ENCODE assay signal across 8 mouse cellular contexts in genomic region chr9:21168161-21169123, GRCm38 (mm10). TPM values are rescaled to one million over a fixed set of nuclear protein-coding genes. Genes with fewer than 3 reads are reported as not detected.
DNase-seq lines count a peak whose midpoint lies in the region; ATAC-seq lines count a peak whose summit lies in the region.

No protein-coding gene starts in this region.

- peak overlapping the region; percentile 39; the same call in 1 of the 2 replicates for H3K27ac ChIP-seq in hindbrain, embryonic 14.5 days

- H3K9me3 ChIP-seq in hindbrain, embryonic 14.5 days (ENCODE audit: control insufficient read depth, low read length) = no peaks in the 10 kb centered on the region

- peak overlapping the region; percentile 2; the same call in 1 of the 2 replicates for H3K4me2 ChIP-seq in hindbrain, embryonic 14.5 days (replicated peaks)

- H3K36me3 ChIP-seq in hindbrain, embryonic 14.5 days (replicated peaks; ENCODE audit: control insufficient read depth, insufficient read depth) = no peaks in the 10 kb centered on the region

- peaks cover 47% of the 10 kb centered on the region for H3K27me3 ChIP-seq in hindbrain, embryonic 14.5 days (ENCODE audit: control insufficient read depth, insufficient read depth, low read length)

- peak overlapping the region; percentile 25; the same call in 1 of the 2 replicates for H3K9ac ChIP-seq in hindbrain, embryonic 14.5 days

- peaks cover 13% of the 10 kb centered on the region for H3K4me1 ChIP-seq in hindbrain, embryonic 14.5 days (replicated peaks; ENCODE audit: control insufficient read depth, insufficient read depth, low read length)

- DNase-seq in left cerebral cortex, adult 18-20 months (ENCODE audit: low spot score in 2 of 2) = peak; percentile 72 to 78
- DNase-seq in left cerebral cortex, adult 11 months (ENCODE audit: low spot score) = no peak
- peak; percentile 58 for DNase-seq in cerebellum, adult 8-10 months
- DNase-seq in frontal cortex, postnatal 36 days (ENCODE audit: low spot score in 2 of 2) = peak; percentile 71
- peak; percentile 72 for DNase-seq in hindbrain, embryonic 14.5 days (ENCODE audit: low spot score)
- DNase-seq in left cerebral cortex, postnatal 25 days (ENCODE audit: low spot score in 2 of 2) = peak; percentile 59 to 63
- peak; percentile 68 for DNase-seq in spleen, adult 12 weeks (ENCODE audit: low spot score)

- no peak overlapping the region for H3K4me3 ChIP-seq in hindbrain, embryonic 14.5 days (replicated peaks; ENCODE audit: low read length)

- intact Hi-C loops in left cerebral cortex, postnatal 25 days (cut with DNase I) = loop anchor here (1.0 to 5.0 kb wide), 2 partner anchors 16 to 69 kb away; partner anchors contain the start of gene Keap1

- no peak for ATAC-seq in hindbrain, embryonic 14.5 days (ENCODE audit: low FRiP score)
- ATAC-seq in megakaryocyte progenitor cell, adult 5-6 weeks (replicated peaks; ENCODE audit: poor library complexity) = peak; percentile 53

- 13% methylated on average over 30 of the region's 30 CpGs for WGBS in hindbrain, embryonic 14.5 days

RNA-seq across cellular contexts. Expression of gene Pde4a, which starts 2.9 kb away (rescaled TPM):
- 10 to 100 TPM; 84.8 to 98.3 TPM for total RNA-seq in left cerebral cortex, adult 18-20 months (2021)
- polyA plus RNA-seq in hindbrain, embryonic 14.5 days (2014; fragmentation: Nextera tagmentation; extraction: Ambion mirVana) = 28.8 and 35.5 TPM in 2 replicates
- 10 to 100 TPM; 88.9 to 94.4 TPM for total RNA-seq in left cerebral cortex, postnatal 25 days (2021)
- 11.8 and 15.2 TPM in 2 replicates for total RNA-seq in megakaryocyte progenitor cell, adult 5-6 weeks (2015)
- 4.0 and 5.0 TPM in 2 replicates for total RNA-seq in megakaryocyte progenitor cell, adult 5-6 weeks (2017)

RNA-seq across cellular contexts. Expression of gene Cdc37, which starts 18.7 kb away (rescaled TPM):
- 100 to 1,000 TPM; 153 to 154 TPM for total RNA-seq in left cerebral cortex, adult 18-20 months (2021)
- polyA plus RNA-seq in hindbrain, embryonic 14.5 days (2014; fragmentation: Nextera tagmentation; extraction: Ambion mirVana) = 192 and 215 TPM in 2 replicates
- 100 to 1,000 TPM; 144 to 153 TPM for total RNA-seq in left cerebral cortex, postnatal 25 days (2021)
- total RNA-seq in megakaryocyte progenitor cell, adult 5-6 weeks (2015) = 69.7 and 72.1 TPM in 2 replicates
- 283 and 351 TPM in 2 replicates for total RNA-seq in megakaryocyte progenitor cell, adult 5-6 weeks (2017)

RNA-seq across cellular contexts. Expression of gene Tyk2, which starts 37.4 kb away (rescaled TPM):
- total RNA-seq in left cerebral cortex, adult 18-20 months (2021) = 10 to 100 TPM; 12.6 to 12.7 TPM
- polyA plus RNA-seq in hindbrain, embryonic 14.5 days (2014; fragmentation: Nextera tagmentation; extraction: Ambion mirVana) = 7.3 and 8.4 TPM in 2 replicates
- 10 to 100 TPM; 11.6 to 12.7 TPM for total RNA-seq in left cerebral cortex, postnatal 25 days (2021)
- 12.0 and 12.5 TPM in 2 replicates for total RNA-seq in megakaryocyte progenitor cell, adult 5-6 weeks (2015)
- total RNA-seq in megakaryocyte progenitor cell, adult 5-6 weeks (2017) = 16.7 and 17.9 TPM in 2 replicates

Comparison
In these comparisons a context has a peak if more than half of its experiments do, and no peak if none do; other contexts are left out.
1. RNA of gene Pde4a, which starts 2.9 kb away (total RNA-seq): 84.8 to 98.3 TPM in left cerebral cortex, adult 18-20 months and 88.9 to 94.4 TPM in left cerebral cortex, postnatal 25 days; 4.0 to 15.2 TPM in megakaryocyte progenitor cell, adult 5-6 weeks; every median in the first group is over 4 times any median in the second.